Mouse (Mus musculus): ENCODE results near the gene Atg9b. TPM values are rescaled to one million over a fixed set of nuclear protein-coding genes. Genes with fewer than 3 reads are reported as not detected.

The Atg9b gene
- polyA plus RNA-seq, 1 experiment from 2014 or later = 0.61 TPM

GRCm38 (mm10) chr5:24423129-24424003, 31.4 kb upstream of the Atg9b start, which contains the start of the genes Cdk5 and Slc4a2:
Cdk5 (minus strand) TSS chr5:24423530.
Slc4a2 (plus strand) TSS chr5:24423837.
- Histone ChIP-seq H3K4me3 (ENCODE audit: low read depth, low read length) (peak within 1 kb of the TSS; percentile 75), H3K9me3 (ENCODE audit: control insufficient read depth) (no peaks in the 10 kb centered on the region), H3K27me3 (replicated peaks; ENCODE audit: control insufficient read depth, insufficient read depth, low read length) (no peaks in the 10 kb centered on the region), H3K36me3 (ENCODE audit: control insufficient read depth, insufficient read depth) (peaks cover 30% of the 10 kb centered on the region; the same call in 1 of the 2 replicates), H3K4me1 (replicated peaks; ENCODE audit: control insufficient read depth, insufficient read depth, low read length) (peaks cover 10% of the 10 kb centered on the region), H3K9ac (ENCODE audit: low read depth, low read length) (peak within 1 kb of the TSS; percentile 63), H3K27ac (ENCODE audit: low read depth, low read length) (peak within 1 kb of the TSS; percentile 96), H3K4me2 (replicated peaks; ENCODE audit: low read depth) (peak within 1 kb of the TSS; percentile 84)
- under 1% methylated on average over 46 of the region's 46 CpGs for WGBS
- 0 out of 2 replicates have a peak, but pooled peaks have one; percentile 7 for TF ChIP-seq CTCF (IDR thresholded peaks at IDR 0.05; ENCODE audit: low read depth)
- peak; percentile 87 for ATAC-seq

GRCm38 (mm10) chr5:24420381-24420780, 28.4 kb upstream of the Atg9b start:
- no peak for TF ChIP-seq CTCF (IDR thresholded peaks at IDR 0.05; ENCODE audit: low read depth)
- H3K4me1 ChIP-seq (replicated peaks; ENCODE audit: control insufficient read depth, insufficient read depth, low read length) = peaks cover 4% of the 10 kb centered on the region; the same call in 1 of the 2 replicates
- H3K9ac ChIP-seq (ENCODE audit: low read depth, low read length) = no peak overlapping the region
- no peaks in the 10 kb centered on the region for H3K27me3 ChIP-seq (replicated peaks; ENCODE audit: control insufficient read depth, insufficient read depth, low read length)
- 92% methylated on average over 9 of the region's 9 CpGs for WGBS
- H3K9me3 ChIP-seq (ENCODE audit: control insufficient read depth) = no peaks in the 10 kb centered on the region
- peaks cover 32% of the 10 kb centered on the region; the same call in 1 of the 2 replicates for H3K36me3 ChIP-seq (ENCODE audit: control insufficient read depth, insufficient read depth)
- ATAC-seq = no peak
- H3K4me3 ChIP-seq (ENCODE audit: low read depth, low read length) = no peak overlapping the region
- H3K27ac ChIP-seq (ENCODE audit: low read depth, low read length) = no peak overlapping the region
- H3K4me2 ChIP-seq (replicated peaks; ENCODE audit: low read depth) = no peak overlapping the region

- no peak for TF ChIP-seq CTCF (IDR thresholded peaks at IDR 0.05; ENCODE audit: low read depth)
- Histone ChIP-seq H3K4me2 (replicated peaks; ENCODE audit: low read depth) (no peak overlapping the region), H3K4me3 (ENCODE audit: low read depth, low read length) (no peak overlapping the region), H3K4me1 (replicated peaks; ENCODE audit: control insufficient read depth, insufficient read depth, low read length) (no peaks in the 10 kb centered on the region), H3K9me3 (ENCODE audit: control insufficient read depth) (no peaks in the 10 kb centered on the region), H3K36me3 (ENCODE audit: control insufficient read depth, insufficient read depth) (peaks cover 32% of the 10 kb centered on the region; the same call in 1 of the 2 replicates), H3K9ac (ENCODE audit: low read depth, low read length) (no peak overlapping the region), H3K27ac (ENCODE audit: low read depth, low read length) (no peak overlapping the region), H3K27me3 (replicated peaks; ENCODE audit: control insufficient read depth, insufficient read depth, low read length) (no peaks in the 10 kb centered on the region)
- 93% methylated on average over 10 of the region's 10 CpGs for WGBS
- ATAC-seq = no peak
Observed at GRCm38 (mm10) chr5:24417587-24417986, 25.6 kb upstream of the Atg9b start.

- H3K4me3 ChIP-seq (ENCODE audit: low read depth, low read length) = no peak overlapping the region
- 5% methylated on average over 21 of the region's 21 CpGs for WGBS
- H3K9me3 ChIP-seq (ENCODE audit: control insufficient read depth) = no peaks in the 10 kb centered on the region
- peaks cover 31% of the 10 kb centered on the region; the same call in 1 of the 2 replicates for H3K36me3 ChIP-seq (ENCODE audit: control insufficient read depth, insufficient read depth)
- H3K9ac ChIP-seq (ENCODE audit: low read depth, low read length) = no peak overlapping the region
- no peak overlapping the region for H3K27ac ChIP-seq (ENCODE audit: low read depth, low read length)
- ATAC-seq = peak; percentile 71
- peak; percentile 79 for TF ChIP-seq CTCF (IDR thresholded peaks at IDR 0.05; ENCODE audit: low read depth)
- H3K4me1 ChIP-seq (replicated peaks; ENCODE audit: control insufficient read depth, insufficient read depth, low read length) = no peaks in the 10 kb centered on the region
- H3K4me2 ChIP-seq (replicated peaks; ENCODE audit: low read depth) = peak overlapping the region; percentile 48
- no peaks in the 10 kb centered on the region for H3K27me3 ChIP-seq (replicated peaks; ENCODE audit: control insufficient read depth, insufficient read depth, low read length)
Observed at GRCm38 (mm10) chr5:24416222-24416736, 24.3 kb upstream of the Atg9b start.

GRCm38 (mm10) chr5:24413938-24414337, 22.0 kb upstream of the Atg9b start:
- no peak for ATAC-seq
- TF ChIP-seq CTCF (IDR thresholded peaks at IDR 0.05; ENCODE audit: low read depth) = no peak
- H3K9ac ChIP-seq (ENCODE audit: low read depth, low read length) = no peak overlapping the region
- no peaks in the 10 kb centered on the region for H3K9me3 ChIP-seq (ENCODE audit: control insufficient read depth)
- WGBS = 80% methylated on average over 13 of the region's 13 CpGs
- H3K4me1 ChIP-seq (replicated peaks; ENCODE audit: control insufficient read depth, insufficient read depth, low read length) = no peaks in the 10 kb centered on the region
- H3K27ac ChIP-seq (ENCODE audit: low read depth, low read length) = no peak overlapping the region
- H3K27me3 ChIP-seq (replicated peaks; ENCODE audit: control insufficient read depth, insufficient read depth, low read length) = no peaks in the 10 kb centered on the region
- peaks cover 12% of the 10 kb centered on the region; the same call in 1 of the 2 replicates for H3K36me3 ChIP-seq (ENCODE audit: control insufficient read depth, insufficient read depth)
- no peak overlapping the region for H3K4me3 ChIP-seq (ENCODE audit: low read depth, low read length)
- 0 out of 2 replicates have a peak overlapping the region, but pooled peaks have one; percentile 45 for H3K4me2 ChIP-seq (replicated peaks; ENCODE audit: low read depth)

GRCm38 (mm10) chr5:24413042-24413693, 21.2 kb upstream of the Atg9b start, which contains the start of gene Asic3:
Asic3 (plus strand) TSS chr5:24413392.
- 25% methylated on average over 11 of the region's 11 CpGs for WGBS
- ATAC-seq = peak; percentile 38; the same call in 1 of the 2 replicates

More at GRCm38 (mm10) chr5:24413042-24413693, 21.2 kb upstream of the Atg9b start, which contains the start of gene Asic3:
- Histone ChIP-seq H3K4me1 (replicated peaks; ENCODE audit: control insufficient read depth, insufficient read depth, low read length) (no peaks in the 10 kb centered on the region), H3K9ac (ENCODE audit: low read depth, low read length) (peak within 1 kb of the TSS; percentile 17; the same call in 1 of the 2 replicates), H3K36me3 (ENCODE audit: control insufficient read depth, insufficient read depth) (peaks cover 10% of the 10 kb centered on the region; the same call in 1 of the 2 replicates), H3K4me2 (replicated peaks; ENCODE audit: low read depth) (peak within 1 kb of the TSS; percentile 45; the same call in 1 of the 2 replicates), H3K9me3 (ENCODE audit: control insufficient read depth) (no peaks in the 10 kb centered on the region), H3K4me3 (ENCODE audit: low read depth, low read length) (no peak within 1 kb of the TSS), H3K27me3 (replicated peaks; ENCODE audit: control insufficient read depth, insufficient read depth, low read length) (no peaks in the 10 kb centered on the region), H3K27ac (ENCODE audit: low read depth, low read length) (no peak within 1 kb of the TSS)
- TF ChIP-seq CTCF (IDR thresholded peaks at IDR 0.05; ENCODE audit: low read depth) = no peak
